ENCODE assay signal across 8 mouse cellular contexts in genomic region chr17:34605609-34606008, GRCm38 (mm10). TPM values are rescaled to one million over a fixed set of nuclear protein-coding genes. Genes with fewer than 3 reads are reported as not detected.
A peak's percentile ranks its signal among the peaks of the same experiment; 100 is the strongest.
DNase-seq lines count a peak whose midpoint lies in the region; ATAC-seq and TF ChIP-seq lines count a peak whose summit lies in the region.

No protein-coding gene starts in this region.

- DNase-seq in ES-CJ7 (ENCODE audit: low read depth, low spot score): peak; percentile 94
- peak; percentile 96 for DNase-seq in cerebellum, adult 11 months
- DNase-seq in forebrain, embryonic 14.5 days (ENCODE audit: low spot score): peak; percentile 97
- DNase-seq in heart, postnatal 14 days: peak; percentile 98
- DNase-seq in layer of hippocampus, adult 18-20 months (ENCODE audit: low spot score in 2 of 2): peak; percentile 95 to 99
- peak; percentile 97 for DNase-seq in lung, adult 18-20 months

- H3K27me3 ChIP-seq in forebrain, embryonic 14.5 days (replicated peaks; ENCODE audit: control insufficient read depth, insufficient read depth, low read length): no peaks in the 10 kb centered on the region
- H3K27me3 ChIP-seq in neural tube, embryonic 14.5 days (ENCODE audit: control insufficient read depth, insufficient read depth, low read length): no peaks in the 10 kb centered on the region
- no peaks in the 10 kb centered on the region for H3K27me3 ChIP-seq in testis, adult 2 months (ENCODE audit: control insufficient read depth, insufficient read depth, low read length)

- H3K4me2 ChIP-seq in forebrain, embryonic 14.5 days (ENCODE audit: low read length): peak overlapping the region; percentile 77
- H3K4me2 ChIP-seq in neural tube, embryonic 14.5 days (ENCODE audit: low read depth, low read length): peak overlapping the region; percentile 97

- intact Hi-C loops in heart, postnatal 14 days (cut with DNase I): loop anchor here (10.0 kb wide), 1 partner anchor 481 kb away; the partner anchor contains the start of gene Brd2

- TF ChIP-seq POLR2A in testis, adult 2 months (IDR thresholded peaks at IDR 0.05; ENCODE audit: control insufficient read depth, low read depth, low read length): peak; percentile 90

- no peaks in the 10 kb centered on the region for H3K9me3 ChIP-seq in forebrain, embryonic 14.5 days (replicated peaks; ENCODE audit: control insufficient read depth, low read length)
- no peaks in the 10 kb centered on the region for H3K9me3 ChIP-seq in neural tube, embryonic 14.5 days (ENCODE audit: control insufficient read depth, low read length)

- peak; percentile 57 for ATAC-seq in forebrain, embryonic 14.5 days
- peak; percentile 42 for ATAC-seq in neural tube, embryonic 14.5 days (ENCODE audit: low read depth)

- peaks cover 23% of the 10 kb centered on the region for H3K4me1 ChIP-seq in forebrain, embryonic 14.5 days (ENCODE audit: control insufficient read depth, insufficient read depth, low read length)
- H3K4me1 ChIP-seq in neural tube, embryonic 14.5 days (ENCODE audit: control insufficient read depth, insufficient read depth, low read length): peaks cover 23% of the 10 kb centered on the region
- peaks cover 10% of the 10 kb centered on the region for H3K4me1 ChIP-seq in testis, adult 2 months (ENCODE audit: control insufficient read depth, insufficient read depth, low read length)

- no peak for TF ChIP-seq CTCF in testis, adult 2 months (IDR thresholded peaks at IDR 0.05; ENCODE audit: control insufficient read depth, insufficient read depth, insufficient replicate concordance, low read depth, low read length)

- H3K36me3 ChIP-seq in forebrain, embryonic 14.5 days (ENCODE audit: control insufficient read depth, insufficient read depth, low read length): peaks cover 21% of the 10 kb centered on the region
- H3K36me3 ChIP-seq in neural tube, embryonic 14.5 days (ENCODE audit: control insufficient read depth, insufficient read depth, low read length): peaks cover 5% of the 10 kb centered on the region; the same call in 1 of the 2 replicates
- H3K36me3 ChIP-seq in testis, adult 2 months (ENCODE audit: control insufficient read depth, insufficient read depth, low read length): no peaks in the 10 kb centered on the region; the same call in 1 of the 2 replicates

- peak overlapping the region; percentile 92 for H3K4me3 ChIP-seq in forebrain, embryonic 14.5 days (ENCODE audit: low read depth, low read length)
- peak overlapping the region; percentile 90 for H3K4me3 ChIP-seq in neural tube, embryonic 14.5 days (ENCODE audit: low read depth, low read length)
- H3K4me3 ChIP-seq in testis, adult 2 months (ENCODE audit: control insufficient read depth, low read depth, low read length): peak overlapping the region; percentile 90

- 0% methylated on average over 21 of the region's 30 CpGs for WGBS in forebrain, embryonic 14.5 days
- 0% methylated on average over 28 of the region's 30 CpGs for WGBS in neural tube, embryonic 14.5 days

- peak overlapping the region; percentile 85 for H3K27ac ChIP-seq in forebrain, embryonic 14.5 days (ENCODE audit: low read depth, low read length)
- H3K27ac ChIP-seq in neural tube, embryonic 14.5 days (ENCODE audit: low read depth, low read length): peak overlapping the region; percentile 86
- peak overlapping the region; percentile 97 for H3K27ac ChIP-seq in testis, adult 2 months (ENCODE audit: control insufficient read depth, insufficient read depth, low read depth, low read length)

- H3K9ac ChIP-seq in forebrain, embryonic 14.5 days (ENCODE audit: low read length): peak overlapping the region; percentile 98
- peak overlapping the region; percentile 96 for H3K9ac ChIP-seq in neural tube, embryonic 14.5 days (replicated peaks; ENCODE audit: low read depth, low read length)

RNA-seq across cellular contexts. Expression of gene Agpat1, which starts 1.5 kb away (rescaled TPM):
- 88.6 and 106 TPM in 2 replicates for polyA plus RNA-seq in forebrain, embryonic 14.5 days (2014; fragmentation: Nextera tagmentation; extraction: Ambion mirVana)
- 10 to 100 TPM; 56.3 to 57.9 TPM for total RNA-seq in heart, postnatal 14 days (2021)
- total RNA-seq in layer of hippocampus, adult 18-20 months (2021): 100 to 1,000 TPM; 162 to 175 TPM
- polyA plus RNA-seq in neural tube, embryonic 14.5 days (2014; fragmentation: Nextera tagmentation; extraction: Ambion mirVana): 103 and 108 TPM in 2 replicates
- polyA plus RNA-seq in testis, adult 2 months (2012; rRNA removed): 891 and 908 TPM in 2 replicates

RNA-seq across cellular contexts. Expression of gene Rnf5, which starts 2.1 kb away (rescaled TPM):
- polyA plus RNA-seq in forebrain, embryonic 14.5 days (2014; fragmentation: Nextera tagmentation; extraction: Ambion mirVana): 222 TPM in 2 replicates
- 10 to 100 TPM; 33.6 to 35.4 TPM for total RNA-seq in heart, postnatal 14 days (2021)
- 10 to 100 TPM; 81.8 to 81.9 TPM for total RNA-seq in layer of hippocampus, adult 18-20 months (2021)
- 213 and 221 TPM in 2 replicates for polyA plus RNA-seq in neural tube, embryonic 14.5 days (2014; fragmentation: Nextera tagmentation; extraction: Ambion mirVana)
- 56.6 and 63.4 TPM in 2 replicates for polyA plus RNA-seq in testis, adult 2 months (2012; rRNA removed)

RNA-seq across cellular contexts. Expression of gene Ager, which starts 7.9 kb away (rescaled TPM):
- polyA plus RNA-seq in forebrain, embryonic 14.5 days (2014; fragmentation: Nextera tagmentation; extraction: Ambion mirVana): 1.1 and 1.5 TPM in 2 replicates
- 1 to 10 TPM; 1.0 to 1.2 TPM for total RNA-seq in heart, postnatal 14 days (2021)
- under 1 TPM; 0.61 to 0.67 TPM for total RNA-seq in layer of hippocampus, adult 18-20 months (2021)
- polyA plus RNA-seq in neural tube, embryonic 14.5 days (2014; fragmentation: Nextera tagmentation; extraction: Ambion mirVana): 1.2 and 1.4 TPM in 2 replicates
- 0.43 and 0.66 TPM in 2 replicates for polyA plus RNA-seq in testis, adult 2 months (2012; rRNA removed)

RNA-seq across cellular contexts. Expression of gene Egfl8, which starts 10.2 kb away (rescaled TPM):
- 7.6 and 8.7 TPM in 2 replicates for polyA plus RNA-seq in forebrain, embryonic 14.5 days (2014; fragmentation: Nextera tagmentation; extraction: Ambion mirVana)
- 1 to 10 TPM; 2.1 to 2.7 TPM for total RNA-seq in heart, postnatal 14 days (2021)
- total RNA-seq in layer of hippocampus, adult 18-20 months (2021): 1 to 10 TPM; 2.0 to 2.4 TPM
- polyA plus RNA-seq in neural tube, embryonic 14.5 days (2014; fragmentation: Nextera tagmentation; extraction: Ambion mirVana): 6.0 and 18.2 TPM in 2 replicates
- polyA plus RNA-seq in testis, adult 2 months (2012; rRNA removed): 0.53 and 0.54 TPM in 2 replicates

RNA-seq across cellular contexts. Expression of gene Pbx2, which starts 14.5 kb away (rescaled TPM):
- 6.4 and 9.6 TPM in 2 replicates for polyA plus RNA-seq in forebrain, embryonic 14.5 days (2014; fragmentation: Nextera tagmentation; extraction: Ambion mirVana)
- 10 to 100 TPM; 20.1 to 22.6 TPM for total RNA-seq in heart, postnatal 14 days (2021)
- 10 to 100 TPM; 67.3 to 69.1 TPM for total RNA-seq in layer of hippocampus, adult 18-20 months (2021)
- 7.7 and 8.2 TPM in 2 replicates for polyA plus RNA-seq in neural tube, embryonic 14.5 days (2014; fragmentation: Nextera tagmentation; extraction: Ambion mirVana)
- polyA plus RNA-seq in testis, adult 2 months (2012; rRNA removed): 9.6 and 11.2 TPM in 2 replicates

Comparison
In these comparisons a context has a peak if more than half of its experiments do, and no peak if none do; other contexts are left out.
1. Peak in every context shown above with its lines: DNase-seq, ATAC-seq, H3K4me3 ChIP-seq and H3K27ac ChIP-seq.